Comparison of ENCODE assay signal across 8 mouse cellular contexts in the genomic region with DNA sequence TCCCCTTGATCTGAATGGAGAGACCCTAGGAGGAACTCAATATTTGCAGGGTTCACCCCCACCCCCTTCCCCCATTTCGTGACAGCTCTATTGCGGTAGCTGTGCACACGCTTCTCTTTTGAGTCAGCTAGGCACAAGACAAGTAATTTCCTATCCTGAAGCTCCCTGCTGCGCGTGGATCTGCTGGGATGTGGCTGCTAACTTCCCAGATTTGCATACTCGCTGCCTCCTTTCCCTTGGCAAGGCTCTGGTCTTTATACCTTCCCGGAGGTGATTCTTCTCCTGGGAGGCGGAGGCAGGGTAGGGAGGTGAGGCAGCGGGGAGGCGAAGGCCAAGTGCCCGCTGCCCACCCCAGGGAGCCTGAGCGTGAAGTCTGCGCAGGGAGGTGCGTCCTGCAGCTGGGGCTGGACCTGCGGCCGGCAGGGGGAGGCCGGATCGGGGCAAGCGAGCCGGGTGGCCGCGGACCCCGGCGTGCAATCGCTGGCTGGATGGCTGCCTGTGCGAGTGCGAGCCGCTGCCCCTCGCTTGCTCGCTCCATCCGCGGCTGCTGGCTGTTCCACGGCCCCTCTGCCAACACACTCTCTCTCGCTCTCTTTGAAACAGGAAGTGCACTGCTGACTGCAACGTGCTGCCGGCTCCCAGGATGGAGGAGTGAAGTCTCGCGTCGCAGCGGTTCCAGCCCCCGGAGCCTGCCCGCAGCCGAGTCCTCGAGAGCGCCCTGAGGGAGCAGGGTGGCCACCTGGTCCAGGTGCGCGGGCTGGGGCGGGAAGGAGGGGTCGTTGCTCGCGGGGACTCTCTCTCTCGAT. TPM values are rescaled to one million over a fixed set of nuclear protein-coding genes. Genes with fewer than 3 reads are reported as not detected.
DNase-seq lines count a peak whose midpoint lies in the region; ATAC-seq lines count a peak whose summit lies in the region.

No protein-coding gene starts in this region.

- peak; percentile 78 for ATAC-seq in embryonic facial prominence, embryonic 15.5 days (ENCODE audit: insufficient number of reproducible peaks, low FRiP score, low TSS enrichment, low read depth)
- ATAC-seq in heart, embryonic 13.5 days (ENCODE audit: extremely low read depth, insufficient number of reproducible peaks, low FRiP score, low TSS enrichment), result no peak; the same call in none of the 2 replicates
- peak; percentile 77 for ATAC-seq in kidney, embryonic 16.5 days (ENCODE audit: low FRiP score, low TSS enrichment)

- peak; percentile 57 for DNase-seq in CD8-positive naive resting alpha-beta T cell, adult 2 months (ENCODE audit: low read depth in 2 of 2, low spot score in 2 of 2)
- peak; percentile 64 for DNase-seq in adrenal gland, postnatal 25 days
- peak; percentile 66 for DNase-seq in lung, postnatal 14 days
- DNase-seq in ovary, postnatal 10 days (ENCODE audit: low spot score), result peak; percentile 16
- peak; percentile 79 for DNase-seq in thymus, postnatal 4 days

- H3K9me3 ChIP-seq in embryonic facial prominence, embryonic 15.5 days (replicated peaks), result no peaks in the 10 kb centered on the region
- no peaks in the 10 kb centered on the region for H3K9me3 ChIP-seq in heart, embryonic 13.5 days
- H3K9me3 ChIP-seq in kidney, embryonic 16.5 days (ENCODE audit: low read length), result no peaks in the 10 kb centered on the region

- under 1% methylated on average over 52 of the region's 52 CpGs for WGBS in embryonic facial prominence, embryonic 15.5 days
- under 1% methylated on average over 52 of the region's 52 CpGs for WGBS in heart, embryonic 13.5 days
- 2% methylated on average over 52 of the region's 52 CpGs for WGBS in kidney, embryonic 16.5 days

- H3K4me1 ChIP-seq in embryonic facial prominence, embryonic 15.5 days, result peaks cover 23% of the 10 kb centered on the region
- peaks cover 23% of the 10 kb centered on the region for H3K4me1 ChIP-seq in heart, embryonic 13.5 days
- peaks cover 24% of the 10 kb centered on the region for H3K4me1 ChIP-seq in kidney, embryonic 16.5 days (ENCODE audit: insufficient read depth, low read length)

- H3K9ac ChIP-seq in embryonic facial prominence, embryonic 15.5 days, result peak overlapping the region; percentile 41
- peak overlapping the region; percentile 80 for H3K9ac ChIP-seq in heart, embryonic 13.5 days
- H3K9ac ChIP-seq in kidney, embryonic 16.5 days (replicated peaks; ENCODE audit: low read length), result peak overlapping the region; percentile 71

- peak overlapping the region; percentile 92 for H3K4me2 ChIP-seq in embryonic facial prominence, embryonic 15.5 days (replicated peaks)
- H3K4me2 ChIP-seq in heart, embryonic 13.5 days, result peak overlapping the region; percentile 90
- peak overlapping the region; percentile 78 for H3K4me2 ChIP-seq in kidney, embryonic 16.5 days (replicated peaks; ENCODE audit: low read depth, low read length)

- peak overlapping the region; percentile 59 for H3K4me3 ChIP-seq in embryonic facial prominence, embryonic 15.5 days (replicated peaks)
- H3K4me3 ChIP-seq in heart, embryonic 13.5 days, result peak overlapping the region; percentile 64
- H3K4me3 ChIP-seq in kidney, embryonic 16.5 days (ENCODE audit: low read length), result peak overlapping the region; percentile 49

- no peaks in the 10 kb centered on the region for H3K27me3 ChIP-seq in embryonic facial prominence, embryonic 15.5 days
- H3K27me3 ChIP-seq in heart, embryonic 13.5 days (replicated peaks), result peaks cover 37% of the 10 kb centered on the region
- H3K27me3 ChIP-seq in kidney, embryonic 16.5 days (ENCODE audit: insufficient read depth, low read length), result no peaks in the 10 kb centered on the region

- H3K27ac ChIP-seq in embryonic facial prominence, embryonic 15.5 days (replicated peaks), result peak overlapping the region; percentile 39; the same call in 1 of the 2 replicates
- H3K27ac ChIP-seq in heart, embryonic 13.5 days (replicated peaks), result no peak overlapping the region; the same call in 1 of the 2 replicates
- H3K27ac ChIP-seq in kidney, embryonic 16.5 days (ENCODE audit: low read length), result peak overlapping the region; percentile 12

- no peaks in the 10 kb centered on the region for H3K36me3 ChIP-seq in embryonic facial prominence, embryonic 15.5 days
- H3K36me3 ChIP-seq in heart, embryonic 13.5 days, result no peaks in the 10 kb centered on the region
- peaks cover 6% of the 10 kb centered on the region for H3K36me3 ChIP-seq in kidney, embryonic 16.5 days (ENCODE audit: insufficient read depth, low read length)

RNA-seq across cellular contexts. Expression of gene Lrrc8d, which starts 32.1 kb away (rescaled TPM):
- total RNA-seq in adrenal gland, postnatal 25 days (2021), result 99.7 and 124 TPM in 2 replicates
- 15.9 and 17.7 TPM in 2 replicates for polyA plus RNA-seq in embryonic facial prominence, embryonic 15.5 days (2015; fragmentation: Nextera tagmentation; extraction: Ambion mirVana)
- 7.6 and 9.0 TPM in 2 replicates for polyA plus RNA-seq in heart, embryonic 13.5 days (2015; fragmentation: Nextera tagmentation; extraction: Ambion mirVana)
- polyA plus RNA-seq in kidney, embryonic 16.5 days (2015; fragmentation: Nextera tagmentation; extraction: Ambion mirVana), result 28.6 and 33.4 TPM in 2 replicates

Comparison
In these comparisons a context has a peak if more than half of its experiments do, and no peak if none do; other contexts are left out.
1. DNase-seq: peak in every context shown above with its lines; median percentile 79 in thymus, postnatal 4 days; 66 in lung, postnatal 14 days; 64 in adrenal gland, postnatal 25 days; 57 in CD8-positive naive resting alpha-beta T cell, adult 2 months; 16 in ovary, postnatal 10 days.